Mouse (Mus musculus) lung, postnatal 0 days (tissue): ENCODE measurements around the gene Cobll1.

ENCODE experiments used
- CTCF ChIP-seq: IDR thresholded peaks from 2 replicates; pipeline ENCODE4 v1.5.1; 2016; ENCODE audit warnings: antibody characterized with exemption, mild to moderate bottlenecking
- EP300 ChIP-seq: IDR thresholded peaks from 2 replicates; pipeline ENCODE4 v1.6.1; 2016; ENCODE audit warnings: antibody characterized with exemption, mild to moderate bottlenecking, control low read depth

GRCm38 (mm10) chr2:65220563-65220962 is 18.6 kb downstream of the Cobll1 start:
- TF ChIP-seq CTCF (no peak), EP300 (no peak)
